Mouse (Mus musculus) forebrain, embryonic 11.5 days (tissue): ENCODE measurements around the gene Wnt5b. TPM values are rescaled to one million over a fixed set of nuclear protein-coding genes. Genes with fewer than 3 reads are reported as not detected.
A peak's percentile ranks its signal among the peaks of the same experiment; 100 is the strongest.

Source experiments
- ATAC-seq: fragments of 200-750 bp; cut with Nextera tagmentation; replicated peaks from 2 replicates; pipeline ENCODE4 v1.8.0; 2017; ENCODE audit warnings: moderate TSS enrichment; ENCODE audit not compliant: low FRiP score
- DNase-seq: peaks from one replicate; pipeline ENCODE4 v3.0.0-alpha.2; 2017; ENCODE audit warnings: low spot score
- H3K27ac ChIP-seq: fragments of 300-500 bp; sonication (generic); 2 replicates; pipeline ENCODE4 v1.5.1; 2014; ENCODE audit warnings: low read depth, low read length
- H3K27me3 ChIP-seq: fragments of 300-500 bp; sonication (generic); 2 replicates; pipeline ENCODE4 v1.6.1; 2014; ENCODE audit warnings: mild to moderate bottlenecking, low read length, mixed read lengths; ENCODE audit not compliant: control insufficient read depth, insufficient read depth
- H3K36me3 ChIP-seq: fragments of 300-500 bp; sonication (generic); 2 replicates; pipeline ENCODE4 v1.6.1; 2014; ENCODE audit warnings: mild to moderate bottlenecking, low read length, moderate library complexity, mixed read lengths; ENCODE audit not compliant: control insufficient read depth, insufficient read depth
- H3K4me1 ChIP-seq: fragments of 300-500 bp; sonication (generic); replicated peaks from 2 replicates; pipeline ENCODE4 v1.6.1; 2014; ENCODE audit warnings: low read length, mixed read lengths; ENCODE audit not compliant: control insufficient read depth, insufficient read depth
- H3K4me2 ChIP-seq: fragments of 300-500 bp; sonication (generic); 2 replicates; pipeline ENCODE4 v1.6.1; 2014; ENCODE audit warnings: low read depth, mild to moderate bottlenecking, low read length, moderate library complexity, mixed read lengths; ENCODE audit not compliant: severe bottlenecking
- H3K4me3 ChIP-seq: fragments of 300-500 bp; sonication (generic); 2 replicates; pipeline ENCODE4 v1.5.1; 2014; ENCODE audit warnings: low read depth, low read length
- H3K9ac ChIP-seq: fragments of 300-500 bp; sonication (generic); 2 replicates; pipeline ENCODE4 v1.6.1; 2014; ENCODE audit warnings: low read length
- H3K9me3 ChIP-seq: fragments of 300-500 bp; sonication (generic); 2 replicates; pipeline ENCODE4 v1.6.1; 2016; ENCODE audit warnings: low read length, mixed read lengths; ENCODE audit not compliant: control insufficient read depth
- WGBS: fragments of 180-500 bp; shearing (Covaris S2); extraction: QIAGEN DNeasy Blood & Tissue Kit; methylation state at CpG from one replicate; pipeline ENCODE4 v1.1.7; 2014; 5-methylcytosine and 5-hydroxymethylcytosine counted together
- polyA plus RNA-seq: library from polyadenylated mRNA; unstranded; fragments of >200 nt; fragmentation: Nextera tagmentation; extraction: Ambion mirVana; gene quantifications from 2 replicates; pipeline ENCODE4 v1.2.1, GENCODE M21; 2014

Gene Wnt5b
- polyA plus RNA-seq, 1 experiment from 2014 or later: 14.5 TPM

DNA sequence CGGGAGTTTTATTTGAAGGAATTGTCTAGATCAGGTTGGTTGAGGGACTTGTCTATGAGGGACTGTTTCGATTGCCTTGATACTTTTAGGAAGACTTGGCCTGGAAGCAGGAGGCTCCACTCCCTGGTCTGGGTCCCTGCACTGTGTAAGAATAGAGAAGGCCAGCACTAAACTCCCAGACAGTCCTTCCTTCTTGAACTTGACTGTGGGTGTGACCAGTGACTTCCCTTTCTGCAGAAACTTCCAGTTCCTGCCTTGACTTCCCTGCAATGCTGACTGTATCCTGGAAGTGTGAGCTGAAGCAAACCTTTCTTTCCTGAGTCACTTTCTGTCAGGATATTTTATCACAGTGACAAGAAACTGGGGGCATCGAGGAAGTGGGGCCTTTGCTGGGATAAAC, 73.4 kb downstream of the Wnt5b start:
- 87% methylated on average over 3 of the region's 3 CpGs for whole genome bisulfite sequencing
- no peak for DNase-seq
- H3K4me1 ChIP-seq: no peaks in the 10 kb centered on the region
- H3K9ac ChIP-seq: no peak overlapping the region
- no peaks in the 10 kb centered on the region for H3K27me3 ChIP-seq
- H3K36me3 ChIP-seq: no peaks in the 10 kb centered on the region
- no peak overlapping the region for H3K4me3 ChIP-seq
- no peaks in the 10 kb centered on the region for H3K9me3 ChIP-seq
- no peak overlapping the region for H3K27ac ChIP-seq
- H3K4me2 ChIP-seq: no peak overlapping the region
- no peak for ATAC-seq

- Histone ChIP-seq H3K4me1 (no peaks in the 10 kb centered on the region), H3K4me2 (no peak overlapping the region), H3K9me3 (no peaks in the 10 kb centered on the region), H3K9ac (no peak overlapping the region), H3K4me3 (no peak overlapping the region), H3K27ac (no peak overlapping the region), H3K27me3 (no peaks in the 10 kb centered on the region), H3K36me3 (no peaks in the 10 kb centered on the region)
- DNase-seq (no peak), ATAC-seq (no peak)
- 93% methylated on average over 2 of the region's 2 CpGs for WGBS
Observed at GRCm38 (mm10) chr6:119467785-119468059, 76.4 kb downstream of the Wnt5b start.

DNA sequence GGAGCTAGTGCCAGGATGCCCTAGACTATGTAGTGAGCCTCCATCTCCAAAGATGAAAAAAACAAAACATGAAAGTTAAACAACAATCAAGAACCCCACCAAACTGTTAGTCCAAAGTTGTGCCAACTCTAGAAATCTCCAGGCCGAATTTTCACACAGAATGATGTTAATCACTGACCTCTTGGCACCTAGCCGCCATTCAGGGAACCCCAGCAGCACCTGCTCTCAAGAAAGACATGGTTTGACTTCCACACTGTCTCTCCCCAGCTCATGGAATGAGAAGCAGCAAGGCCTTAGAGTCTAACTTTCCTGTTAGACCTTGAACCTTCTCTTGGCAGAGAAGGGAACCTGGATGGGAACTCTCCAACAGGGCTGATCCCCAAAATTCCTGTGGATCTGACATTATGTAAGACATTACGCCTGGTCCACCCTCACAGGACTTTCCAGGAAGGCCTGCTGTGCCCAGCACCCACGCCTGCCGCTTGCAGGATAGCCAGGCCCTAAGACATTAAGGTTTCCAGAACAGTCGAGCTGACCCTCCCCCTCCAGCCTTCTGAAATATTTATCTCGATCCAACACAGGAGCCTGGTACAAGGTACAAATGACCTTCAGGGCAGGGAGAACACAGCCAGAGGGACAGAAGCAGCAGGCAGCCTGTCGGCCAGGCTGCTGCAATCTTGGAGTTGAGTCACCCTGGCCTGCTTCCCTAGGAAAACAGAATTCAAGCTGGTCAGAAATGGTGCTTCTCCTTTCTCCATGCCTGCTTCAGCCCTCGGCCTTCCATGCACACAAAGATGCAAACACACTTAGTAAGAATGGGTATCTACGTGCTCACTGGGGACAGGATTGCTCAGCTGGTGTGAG, 77.0 kb downstream of the Wnt5b start:
- Histone ChIP-seq H3K27me3 (no peaks in the 10 kb centered on the region), H3K4me2 (no peak overlapping the region), H3K9me3 (no peaks in the 10 kb centered on the region), H3K36me3 (no peaks in the 10 kb centered on the region), H3K4me1 (no peaks in the 10 kb centered on the region), H3K27ac (no peak overlapping the region), H3K9ac (no peak overlapping the region), H3K4me3 (no peak overlapping the region)
- no peak for DNase-seq
- ATAC-seq: no peak
- 76% methylated on average over 10 of the region's 10 CpGs for WGBS

- Histone ChIP-seq H3K4me1 (no peaks in the 10 kb centered on the region), H3K4me2 (no peak overlapping the region), H3K27ac (no peak overlapping the region), H3K4me3 (no peak overlapping the region), H3K27me3 (no peaks in the 10 kb centered on the region), H3K9ac (no peak overlapping the region), H3K9me3 (no peaks in the 10 kb centered on the region), H3K36me3 (no peaks in the 10 kb centered on the region)
- WGBS: 100% methylated on average over 1 of the region's 1 CpGs
- ATAC-seq (no peak), DNase-seq (no peak)
Observed at GRCm38 (mm10) chr6:119466161-119466560, 78.0 kb downstream of the Wnt5b start.

DNA sequence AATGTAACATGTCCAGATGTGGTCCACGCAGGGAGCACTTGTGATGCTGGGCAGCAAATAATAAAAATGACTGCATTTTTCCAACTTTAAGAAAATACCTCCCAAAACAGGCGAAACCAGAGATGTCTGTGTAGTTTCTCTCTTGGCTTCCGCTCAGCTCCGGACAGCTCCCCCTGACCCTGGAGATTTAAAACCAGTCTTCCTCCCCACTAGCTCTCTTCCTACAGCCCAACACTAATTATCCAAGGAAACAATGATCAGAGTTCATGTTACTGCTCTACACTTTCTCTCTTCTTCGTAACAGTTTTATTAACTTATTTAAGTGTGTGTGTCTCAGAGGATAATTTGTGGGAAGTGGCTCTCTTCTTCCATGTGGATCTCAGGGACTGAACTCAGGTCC, 83.8 kb downstream of the Wnt5b start:
- Histone ChIP-seq H3K4me3 (no peak overlapping the region), H3K36me3 (no peaks in the 10 kb centered on the region), H3K4me1 (no peaks in the 10 kb centered on the region), H3K27me3 (no peaks in the 10 kb centered on the region), H3K27ac (no peak overlapping the region), H3K9me3 (no peaks in the 10 kb centered on the region), H3K4me2 (no peak overlapping the region), H3K9ac (no peak overlapping the region)
- no peak for ATAC-seq
- WGBS: 90% methylated on average over 5 of the region's 5 CpGs
- no peak for DNase-seq

DNA sequence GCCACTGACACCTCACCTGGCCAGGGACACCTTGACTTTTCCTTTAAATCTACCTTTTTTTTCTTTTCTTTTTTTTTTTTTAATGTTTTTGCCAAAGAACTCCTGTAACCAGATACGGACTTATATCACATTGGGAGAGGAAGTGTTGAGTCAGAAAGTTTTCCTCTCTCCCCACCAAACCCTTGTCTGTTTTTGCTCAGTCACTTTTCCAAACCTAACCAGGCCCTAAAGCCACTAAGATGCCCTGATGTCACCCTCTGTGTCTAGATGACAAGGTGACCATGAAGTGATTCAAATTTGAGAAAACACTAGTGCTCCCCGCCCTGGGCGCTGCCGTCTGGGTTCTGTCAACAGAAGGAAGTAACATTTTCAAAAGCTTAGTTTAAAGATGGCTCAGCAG, 85.1 kb downstream of the Wnt5b start:
- Histone ChIP-seq H3K9ac (no peak overlapping the region), H3K27ac (no peak overlapping the region), H3K9me3 (no peaks in the 10 kb centered on the region), H3K27me3 (no peaks in the 10 kb centered on the region), H3K4me2 (no peak overlapping the region), H3K4me3 (no peak overlapping the region), H3K36me3 (no peaks in the 10 kb centered on the region), H3K4me1 (no peaks in the 10 kb centered on the region)
- DNase-seq (no peak), ATAC-seq (no peak)
- WGBS: 82% methylated on average over 4 of the region's 4 CpGs

GRCm38 (mm10) chr6:119458166-119458565, 86.0 kb downstream of the Wnt5b start:
- Histone ChIP-seq H3K9ac (no peak overlapping the region), H3K27ac (no peak overlapping the region), H3K4me3 (no peak overlapping the region), H3K9me3 (no peaks in the 10 kb centered on the region), H3K4me1 (no peaks in the 10 kb centered on the region), H3K36me3 (no peaks in the 10 kb centered on the region), H3K27me3 (no peaks in the 10 kb centered on the region), H3K4me2 (no peak overlapping the region)
- DNase-seq (no peak), ATAC-seq (no peak)
- 72% methylated on average over 8 of the region's 8 CpGs for WGBS

GRCm38 (mm10) chr6:119451981-119452499, 92.1 kb downstream of the Wnt5b start:
- peak; percentile 69 for ATAC-seq
- Histone ChIP-seq H3K4me3 (peak overlapping the region; percentile 28), H3K36me3 (no peaks in the 10 kb centered on the region), H3K4me2 (peak overlapping the region; percentile 64), H3K27me3 (no peaks in the 10 kb centered on the region), H3K9ac (peak overlapping the region; percentile 69), H3K4me1 (peaks cover 13% of the 10 kb centered on the region), H3K27ac (peak overlapping the region; percentile 88), H3K9me3 (no peaks in the 10 kb centered on the region)
- WGBS: 2% methylated on average over 15 of the region's 15 CpGs
- DNase-seq: peak; percentile 85
